Mouse (Mus musculus) kidney, adult 2 months (tissue): ENCODE measurements around the gene Tmem198.

Experiments
- CTCF ChIP-seq: fragments of 200-500 bp; conservative IDR thresholded peaks from 2 replicates; pipeline ENCODE4 v1.5.1; 2011; ENCODE audit warnings: low read depth, mild to moderate bottlenecking, control low read depth, low read length, moderate library complexity, mixed read lengths; ENCODE audit not compliant: insufficient read depth, insufficient read length
- POLR2A ChIP-seq: fragments of 200-500 bp; IDR thresholded peaks from one replicate; pipeline ENCODE4 v1.6.1; 2011; ENCODE audit warnings: low read depth, low read length, control low read depth

GRCm38 (mm10) chr1:75440661-75441060 is 38.7 kb upstream of the Tmem198 start:
- TF ChIP-seq CTCF = no peak
- TF ChIP-seq POLR2A = no peak
